Mouse (Mus musculus) 416B (cell line): Measurements from ENCODE around the gene Clcn3.

Experiments
- DNase-seq: peaks from one replicate; pipeline ENCODE4 v3.0.0; 2011; ENCODE audit warnings: low read depth

Gene Clcn3

GRCm38 (mm10) chr8:60951757-60952156 lies 31.3 kb downstream of the Clcn3 start:
- DNase-seq: no peak

- DNase-seq: no peak
Measured at GRCm38 (mm10) chr8:60951271-60951670, 31.8 kb downstream of the Clcn3 start.

- DNase-seq: no peak
Measured at GRCm38 (mm10) chr8:60949859-60950258, 33.2 kb downstream of the Clcn3 start.

GRCm38 (mm10) chr8:60947503-60947902 lies 35.6 kb downstream of the Clcn3 start:
- no peak for DNase-seq

GRCm38 (mm10) chr8:60942867-60943266 lies 40.2 kb downstream of the Clcn3 start:
- DNase-seq: no peak

GRCm38 (mm10) chr8:60938717-60939424 lies 44.2 kb downstream of the Clcn3 start:
- no peak for DNase-seq

GRCm38 (mm10) chr8:60933617-60934016 lies 49.5 kb downstream of the Clcn3 start:
- peak; percentile 30 for DNase-seq

- DNase-seq: peak; percentile 17
Measured at GRCm38 (mm10) chr8:60920176-60920575, 62.9 kb downstream of the Clcn3 start.

- DNase-seq: no peak
Measured at GRCm38 (mm10) chr8:60919069-60919468, 64.0 kb downstream of the Clcn3 start.

GRCm38 (mm10) chr8:60912554-60912953 lies 70.5 kb downstream of the Clcn3 start:
- no peak for DNase-seq

GRCm38 (mm10) chr8:60912081-60912480 lies 71.0 kb downstream of the Clcn3 start:
- no peak for DNase-seq

GRCm38 (mm10) chr8:60900147-60900546 lies 83.0 kb downstream of the Clcn3 start:
- no peak for DNase-seq

GRCm38 (mm10) chr8:60895878-60896277 lies 87.2 kb downstream of the Clcn3 start:
- peak; percentile 16 for DNase-seq

- peak; percentile 15 for DNase-seq
Measured at GRCm38 (mm10) chr8:60891757-60892156, 91.3 kb downstream of the Clcn3 start.

GRCm38 (mm10) chr8:60890520-60890874 lies 92.6 kb downstream of the Clcn3 start:
- DNase-seq: no peak

GRCm38 (mm10) chr8:60889843-60890519 lies 93.1 kb downstream of the Clcn3 start, which contains the start of gene Hpf1:
Gene Hpf1, plus strand, starts transcription at chr8:60890418.
- peak; percentile 98 for DNase-seq

GRCm38 (mm10) chr8:60889131-60889842 lies 93.8 kb downstream of the Clcn3 start:
- DNase-seq: no peak

- no peak for DNase-seq
Measured at GRCm38 (mm10) chr8:60886736-60887135, 96.4 kb downstream of the Clcn3 start.

- DNase-seq: peak; percentile 65
Measured at GRCm38 (mm10) chr8:60883419-60884137, 99.5 kb downstream of the Clcn3 start.

- no peak for DNase-seq
Measured at GRCm38 (mm10) chr8:60878617-60879016, 104.5 kb downstream of the Clcn3 start.

GRCm38 (mm10) chr8:60870231-60871193 lies 112.6 kb downstream of the Clcn3 start:
- DNase-seq: no peak
